Mouse (Mus musculus) forebrain, postnatal 0 days (tissue): ENCODE data around the gene Greb1. TPM values are rescaled to one million over a fixed set of nuclear protein-coding genes. Genes with fewer than 3 reads are reported as not detected.

Experiments used
- ATAC-seq: fragments of 200-750 bp; cut with Nextera tagmentation; 2 replicates; pipeline ENCODE4 v1.8.0; 2017; ENCODE audit warnings: mild to moderate bottlenecking, moderate library complexity
- DNase-seq: peaks from one replicate; pipeline ENCODE4 v3.0.0-alpha.2; 2015
- H3K27ac ChIP-seq: fragments of 300-500 bp; sonication (generic); 2 replicates; pipeline ENCODE4 v1.5.1; 2014; ENCODE audit warnings: low read depth, mild to moderate bottlenecking, antibody characterized with exemption, low read length, moderate library complexity, mixed read lengths
- H3K27me3 ChIP-seq: fragments of 300-500 bp; sonication (generic); 2 replicates; pipeline ENCODE4 v1.6.1; 2014; ENCODE audit warnings: mild to moderate bottlenecking, low read length, mixed read lengths; ENCODE audit not compliant: insufficient read depth
- H3K36me3 ChIP-seq: fragments of 300-500 bp; sonication (generic); 2 replicates; pipeline ENCODE4 v1.6.1; 2014; ENCODE audit warnings: mild to moderate bottlenecking, moderate library complexity; ENCODE audit not compliant: insufficient read depth
- H3K4me1 ChIP-seq: fragments of 300-500 bp; sonication (generic); 2 replicates; pipeline ENCODE4 v1.6.1; 2014; ENCODE audit warnings: antibody characterized with exemption; ENCODE audit not compliant: insufficient read depth
- H3K4me2 ChIP-seq: fragments of 300-500 bp; sonication (generic); 2 replicates; pipeline ENCODE4 v1.6.1; 2014; ENCODE audit warnings: low read depth, mild to moderate bottlenecking, moderate library complexity
- H3K4me3 ChIP-seq: fragments of 300-500 bp; sonication (generic); 2 replicates; pipeline ENCODE4 v1.5.1; 2014; ENCODE audit warnings: low read depth, low read length, mixed read lengths
- H3K9ac ChIP-seq: fragments of 300-500 bp; sonication (generic); 2 replicates; pipeline ENCODE4 v1.6.1; 2014; ENCODE audit warnings: mild to moderate bottlenecking
- H3K9me3 ChIP-seq: fragments of 300-500 bp; sonication (generic); 2 replicates; pipeline ENCODE4 v1.6.1; 2016; ENCODE audit warnings: low read length
- CTCF ChIP-seq: sonication (generic); IDR thresholded peaks from 2 replicates; pipeline ENCODE4 v1.5.1; 2016; ENCODE audit warnings: antibody characterized with exemption, control low read depth, low read depth
- WGBS: fragments of 180-500 bp; shearing (Covaris S2); extraction: QIAGEN DNeasy Blood & Tissue Kit; methylation state at CpG from one replicate; pipeline ENCODE4 v1.1.7; 2014; 5-methylcytosine and 5-hydroxymethylcytosine counted together
- polyA plus RNA-seq: library from polyadenylated mRNA; unstranded; fragments of >200 nt; fragmentation: Nextera tagmentation; extraction: Ambion mirVana; gene quantifications from 2 replicates; pipeline ENCODE4 v1.2.1, GENCODE M21; 2015
- total RNA-seq: library from RNA; depleted of rRNA; stranded (reverse); fragments of >200 nt; gene quantifications from 2 replicates; pipeline ENCODE4 v1.2.3, GENCODE M21; 2014

Greb1 gene
- total and polyA plus RNA-seq, 2 experiments from 2014 or later = 0.25 to 0.48 TPM

GRCm38 (mm10) chr12:16649819-16650218 lies 150.9 kb downstream of the Greb1 start:
- no peak for TF ChIP-seq CTCF
- no peak overlapping the region for H3K4me3 ChIP-seq
- H3K4me1 ChIP-seq = peaks cover 10% of the 10 kb centered on the region; the same call in 1 of the 2 replicates
- DNase-seq = no peak
- H3K27me3 ChIP-seq = peaks cover 17% of the 10 kb centered on the region
- no peak for ATAC-seq
- no peak overlapping the region for H3K9ac ChIP-seq
- H3K36me3 ChIP-seq = no peaks in the 10 kb centered on the region
- no peaks in the 10 kb centered on the region for H3K9me3 ChIP-seq
- 80% methylated on average over 6 of the region's 6 CpGs for WGBS
- no peak overlapping the region for H3K4me2 ChIP-seq
- H3K27ac ChIP-seq = no peak overlapping the region

GRCm38 (mm10) chr12:16648273-16648672 lies 152.4 kb downstream of the Greb1 start:
- Histone ChIP-seq H3K27me3 (0 out of 2 replicates have a peak, but pooled peaks cover 6% of the 10 kb centered on the region), H3K9me3 (no peaks in the 10 kb centered on the region), H3K4me3 (no peak overlapping the region), H3K36me3 (no peaks in the 10 kb centered on the region), H3K27ac (no peak overlapping the region), H3K4me1 (peaks cover 9% of the 10 kb centered on the region; the same call in 1 of the 2 replicates), H3K4me2 (no peak overlapping the region), H3K9ac (no peak overlapping the region)
- no peak for ATAC-seq
- no peak for TF ChIP-seq CTCF
- DNase-seq = no peak
- 87% methylated on average over 6 of the region's 6 CpGs for WGBS

GRCm38 (mm10) chr12:16646780-16647409 lies 153.8 kb downstream of the Greb1 start:
- DNase-seq (no peak), ATAC-seq (no peak)
- Histone ChIP-seq H3K27me3 (no peaks in the 10 kb centered on the region), H3K9ac (no peak overlapping the region), H3K36me3 (no peaks in the 10 kb centered on the region), H3K4me2 (no peak overlapping the region), H3K4me1 (0 out of 2 replicates have a peak, but pooled peaks cover 6% of the 10 kb centered on the region), H3K4me3 (no peak overlapping the region), H3K27ac (no peak overlapping the region), H3K9me3 (no peaks in the 10 kb centered on the region)
- 59% methylated on average over 9 of the region's 9 CpGs for WGBS
- TF ChIP-seq CTCF = no peak

GRCm38 (mm10) chr12:16644698-16645097 lies 156.0 kb downstream of the Greb1 start:
- Histone ChIP-seq H3K9me3 (no peaks in the 10 kb centered on the region), H3K27ac (no peak overlapping the region), H3K4me2 (no peak overlapping the region), H3K9ac (no peak overlapping the region), H3K4me3 (no peak overlapping the region), H3K36me3 (no peaks in the 10 kb centered on the region), H3K27me3 (no peaks in the 10 kb centered on the region), H3K4me1 (0 out of 2 replicates have a peak, but pooled peaks cover 6% of the 10 kb centered on the region)
- ATAC-seq = no peak
- DNase-seq = no peak
- TF ChIP-seq CTCF = no peak
- WGBS = 34% methylated on average over 8 of the region's 8 CpGs

- peak; percentile 88 for ATAC-seq
- no peak for TF ChIP-seq CTCF
- Histone ChIP-seq H3K4me1 (0 out of 2 replicates have a peak, but pooled peaks cover 6% of the 10 kb centered on the region), H3K9me3 (no peaks in the 10 kb centered on the region), H3K4me3 (no peak overlapping the region), H3K4me2 (no peak overlapping the region), H3K27ac (peak overlapping the region; percentile 59; the same call in 1 of the 2 replicates), H3K27me3 (no peaks in the 10 kb centered on the region), H3K36me3 (no peaks in the 10 kb centered on the region), H3K9ac (0 out of 2 replicates have a peak overlapping the region, but pooled peaks have one; percentile 6)
- WGBS = 28% methylated on average over 12 of the region's 12 CpGs
- peak; percentile 74 for DNase-seq
These were observed 157.0 kb downstream of the Greb1 start for GRCm38 (mm10) chr12:16643508-16644345.

GRCm38 (mm10) chr12:16642000-16642399 lies 158.7 kb downstream of the Greb1 start:
- no peak overlapping the region for H3K9ac ChIP-seq
- DNase-seq (no peak), ATAC-seq (no peak)
- no peak overlapping the region for H3K4me2 ChIP-seq
- no peaks in the 10 kb centered on the region for H3K9me3 ChIP-seq
- no peak for TF ChIP-seq CTCF
- H3K4me3 ChIP-seq = no peak overlapping the region
- H3K27me3 ChIP-seq = no peaks in the 10 kb centered on the region
- no peaks in the 10 kb centered on the region for H3K36me3 ChIP-seq
- H3K27ac ChIP-seq = no peak overlapping the region
- H3K4me1 ChIP-seq = 0 out of 2 replicates have a peak, but pooled peaks cover 6% of the 10 kb centered on the region
- 70% methylated on average over 5 of the region's 5 CpGs for WGBS

- Histone ChIP-seq H3K4me3 (no peak overlapping the region), H3K9ac (no peak overlapping the region), H3K27me3 (no peaks in the 10 kb centered on the region), H3K27ac (no peak overlapping the region), H3K4me1 (0 out of 2 replicates have a peak, but pooled peaks cover 6% of the 10 kb centered on the region), H3K4me2 (no peak overlapping the region), H3K9me3 (no peaks in the 10 kb centered on the region), H3K36me3 (no peaks in the 10 kb centered on the region)
- ATAC-seq (no peak), DNase-seq (no peak)
- no peak for TF ChIP-seq CTCF
- 93% methylated on average over 6 of the region's 6 CpGs for WGBS
These were observed 160.6 kb downstream of the Greb1 start for GRCm38 (mm10) chr12:16640075-16640474.
